Mouse (Mus musculus) neural tube, postnatal 0 days (tissue): Measurements from ENCODE around the gene Arrb1. TPM values are rescaled to one million over a fixed set of nuclear protein-coding genes. Genes with fewer than 3 reads are reported as not detected.

Experiments used
- microRNA counts: library from miRNA; unstranded; fragments of <30 nt; microRNA quantifications from one replicate; lab custom pipeline; 2015
- microRNA-seq: library from miRNA; unstranded; fragments of <30 nt; microRNA quantifications from one replicate; pipeline ENCODE4, GENCODE M21; 2016
- polyA plus RNA-seq: library from polyadenylated mRNA; unstranded; fragments of >200 nt; fragmentation: Nextera tagmentation; extraction: Ambion mirVana; gene quantifications from 2 replicates; pipeline ENCODE4 v1.2.1, GENCODE M21; 2015

Gene Arrb1
- polyA plus RNA-seq, result 12.5 and 16.2 TPM in 2 replicates

GRCm38 (mm10) chr7:99534901-99535735 is at the start of gene Arrb1:
Gene Arrb1, plus strand, starts transcription at chr7:99535466.

GRCm38 (mm10) chr7:99626376-99627270 is 91.4 kb downstream of the Arrb1 start, which contains the start of gene Tpbgl:
Gene Tpbgl, minus strand, starts transcription at chr7:99627103.

MicroRNA genes within 50 kb of the gene (microRNA counts, 519-probe panel; counts per million panel counts)
- 4,406 counts per million, percentile 44 among the panel's probes with 10 or more counts for microRNA mmu-miR-326 (lab: Ali Mortazavi, UCI)

Small RNA genes within 50 kb of the gene (microRNA-seq; reads per million reads assigned to microRNA genes)
- 84.7 reads per million, percentile 42 among the genes with 10 or more reads in this experiment for gene Mir326

Other genes with a start within 250 kb of the Arrb1 start
- 170 and 183 TPM in 2 replicates for gene Serpinh1, start 182.2 kb upstream of the Arrb1 start, polyA plus RNA-seq
- gene Gdpd5, start 154.1 kb upstream of the Arrb1 start, polyA plus RNA-seq, result 22.7 and 27.8 TPM in 2 replicates
- 2.2 and 2.6 TPM in 2 replicates for gene Klhl35, start 69.5 kb upstream of the Arrb1 start, polyA plus RNA-seq
- gene Rps3, start 51.7 kb upstream of the Arrb1 start, polyA plus RNA-seq, result 404 and 432 TPM in 2 replicates
- 3.7 TPM in 2 replicates for gene Tpbgl, start 91.6 kb downstream of the Arrb1 start, polyA plus RNA-seq
- 7.3 and 8.9 TPM in 2 replicates for gene Slco2b1, start 175.9 kb downstream of the Arrb1 start, polyA plus RNA-seq
- not detected in 2 replicates for gene Olfr520, start 194.8 kb downstream of the Arrb1 start, polyA plus RNA-seq
- not detected in 2 replicates for gene Olfr521, start 228.0 kb downstream of the Arrb1 start, polyA plus RNA-seq